Mouse (Mus musculus) liver, adult (tissue): Measurements from ENCODE around the gene Dse.

Experiments
- GATA4 ChIP-seq: IDR thresholded peaks from 2 replicates; pipeline ENCODE4 v1.6.1; 2014; ENCODE audit warnings: mild to moderate bottlenecking, low read length; ENCODE audit not compliant: insufficient replicate concordance

Dse gene

GRCm38 (mm10) chr10:34207503-34207850 is at the start of gene Dse:
Dse (minus strand) TSS chr10:34207715.
- TF ChIP-seq GATA4: no peak

GRCm38 (mm10) chr10:34249594-34249993 is 42.1 kb upstream of the Dse start:
- TF ChIP-seq GATA4: no peak

GRCm38 (mm10) chr10:34247757-34248156 is 40.2 kb upstream of the Dse start:
- no peak for TF ChIP-seq GATA4

- TF ChIP-seq GATA4: no peak
These were observed 38.6 kb upstream of the Dse start for GRCm38 (mm10) chr10:34246106-34246505.

- TF ChIP-seq GATA4: no peak
These were observed 37.2 kb upstream of the Dse start for GRCm38 (mm10) chr10:34244745-34245144.

GRCm38 (mm10) chr10:34238536-34238935 is 31.0 kb upstream of the Dse start:
- no peak for TF ChIP-seq GATA4

GRCm38 (mm10) chr10:34236569-34236968 is 29.1 kb upstream of the Dse start:
- TF ChIP-seq GATA4: no peak

- TF ChIP-seq GATA4: no peak
These were observed 27.9 kb upstream of the Dse start for GRCm38 (mm10) chr10:34235384-34235783.

GRCm38 (mm10) chr10:34233931-34234745 is 26.6 kb upstream of the Dse start:
- no peak for TF ChIP-seq GATA4

GRCm38 (mm10) chr10:34233418-34233817 is 25.9 kb upstream of the Dse start:
- TF ChIP-seq GATA4: no peak

GRCm38 (mm10) chr10:34230121-34230675 is 22.7 kb upstream of the Dse start:
- no peak for TF ChIP-seq GATA4

GRCm38 (mm10) chr10:34229491-34229890 is 22.0 kb upstream of the Dse start:
- no peak for TF ChIP-seq GATA4

GRCm38 (mm10) chr10:34223660-34224059 is 16.1 kb upstream of the Dse start:
- TF ChIP-seq GATA4: no peak

- TF ChIP-seq GATA4: no peak
These were observed 14.6 kb upstream of the Dse start for GRCm38 (mm10) chr10:34221909-34222620.

GRCm38 (mm10) chr10:34218191-34218590 is 10.7 kb upstream of the Dse start:
- TF ChIP-seq GATA4: no peak

- TF ChIP-seq GATA4: no peak
These were observed 8.2 kb upstream of the Dse start for GRCm38 (mm10) chr10:34215667-34216066.
